Mouse (Mus musculus) liver, embryonic 13.5 days (tissue): Measurements from ENCODE around the gene Dbp. TPM values are rescaled to one million over a fixed set of nuclear protein-coding genes. Genes with fewer than 3 reads are reported as not detected.

Experiments used
- ATAC-seq: fragments of 200-750 bp; cut with Nextera tagmentation; 2 replicates; pipeline ENCODE4 v1.8.0; 2017; ENCODE audit warnings: low read depth, mild to moderate bottlenecking, moderate number of reproducible peaks, moderate library complexity
- DNase-seq: peaks from one replicate; pipeline ENCODE4 v3.0.0; 2022
- H3K27ac ChIP-seq: fragments of 300-500 bp; sonication (generic); 2 replicates; pipeline ENCODE4 v1.5.1; 2015; ENCODE audit warnings: moderate library complexity, mild to moderate bottlenecking, inconsistent platforms
- H3K27me3 ChIP-seq: fragments of 300-500 bp; sonication (generic); 2 replicates; pipeline ENCODE4 v1.6.1; 2015; ENCODE audit warnings: mild to moderate bottlenecking, inconsistent platforms
- H3K36me3 ChIP-seq: fragments of 300-500 bp; sonication (generic); 2 replicates; pipeline ENCODE4 v1.6.1; 2015; ENCODE audit warnings: mild to moderate bottlenecking, inconsistent platforms
- H3K4me1 ChIP-seq: fragments of 300-500 bp; sonication (generic); replicated peaks from 2 replicates; pipeline ENCODE4 v1.6.1; 2015; ENCODE audit warnings: inconsistent platforms
- H3K4me2 ChIP-seq: fragments of 300-500 bp; sonication (generic); 2 replicates; pipeline ENCODE4 v1.6.1; 2015; ENCODE audit warnings: inconsistent platforms, mild to moderate bottlenecking, moderate library complexity
- H3K4me3 ChIP-seq: fragments of 300-500 bp; sonication (generic); replicated peaks from 2 replicates; pipeline ENCODE4 v1.5.1; 2015; ENCODE audit warnings: mild to moderate bottlenecking, inconsistent platforms
- H3K9ac ChIP-seq: fragments of 300-500 bp; sonication (generic); 2 replicates; pipeline ENCODE4 v1.6.1; 2015; ENCODE audit warnings: mild to moderate bottlenecking, inconsistent platforms
- H3K9me3 ChIP-seq: fragments of 300-500 bp; sonication (generic); replicated peaks from 2 replicates; pipeline ENCODE4 v1.6.1; 2016; ENCODE audit warnings: inconsistent platforms
- WGBS: fragments of 180-500 bp; shearing (Covaris S2); methylation state at CpG from one replicate; pipeline ENCODE4 v1.1.7; 2015; ENCODE audit not compliant: insufficient replicate concordance; 5-methylcytosine and 5-hydroxymethylcytosine counted together
- polyA plus RNA-seq: library from polyadenylated mRNA; unstranded; fragments of >200 nt; fragmentation: Nextera tagmentation; extraction: Ambion mirVana; gene quantifications from 2 replicates; pipeline ENCODE4 v1.2.1, GENCODE M21; 2015

Dbp gene
- polyA plus RNA-seq, 1 experiment from 2014 or later = 0.43 TPM

GRCm38 (mm10) chr7:45697894-45698293 lies 7.0 kb upstream of the Dbp start:
- peaks cover 48% of the 10 kb centered on the region for H3K27me3 ChIP-seq
- DNase-seq (no peak), ATAC-seq (no peak)
- H3K4me1 ChIP-seq = peaks cover 10% of the 10 kb centered on the region
- no peak overlapping the region for H3K27ac ChIP-seq
- 53% methylated on average over 7 of the region's 7 CpGs for WGBS
- H3K9me3 ChIP-seq = no peaks in the 10 kb centered on the region
- no peak overlapping the region for H3K9ac ChIP-seq
- H3K4me2 ChIP-seq = no peak overlapping the region
- no peak overlapping the region for H3K4me3 ChIP-seq
- no peaks in the 10 kb centered on the region for H3K36me3 ChIP-seq

- H3K4me3 ChIP-seq = peak within 1 kb of the TSS; percentile 28
- H3K36me3 ChIP-seq = no peaks in the 10 kb centered on the region
- no peak for ATAC-seq
- peaks cover 50% of the 10 kb centered on the region for H3K27me3 ChIP-seq
- H3K9me3 ChIP-seq = no peaks in the 10 kb centered on the region
- DNase-seq = no peak
- no peak within 1 kb of the TSS for H3K9ac ChIP-seq
- peaks cover 24% of the 10 kb centered on the region for H3K4me1 ChIP-seq
- no peak within 1 kb of the TSS for H3K27ac ChIP-seq
- H3K4me2 ChIP-seq = peak within 1 kb of the TSS; percentile 38
- 5% methylated on average over 36 of the region's 36 CpGs for WGBS
Observed at GRCm38 (mm10) chr7:45699523-45700141, 5.3 kb upstream of the Dbp start, which contains the start of gene Car11. Car11 (plus strand) TSS chr7:45699843.

GRCm38 (mm10) chr7:45700301-45701015 lies 4.4 kb upstream of the Dbp start:
- Histone ChIP-seq H3K4me3 (peak overlapping the region; percentile 28), H3K9ac (no peak overlapping the region), H3K27me3 (peaks cover 50% of the 10 kb centered on the region), H3K4me1 (peaks cover 32% of the 10 kb centered on the region), H3K36me3 (no peaks in the 10 kb centered on the region), H3K27ac (no peak overlapping the region), H3K9me3 (no peaks in the 10 kb centered on the region), H3K4me2 (peak overlapping the region; percentile 38)
- ATAC-seq = no peak
- 3% methylated on average over 20 of the region's 20 CpGs for WGBS
- DNase-seq = peak; percentile 44

GRCm38 (mm10) chr7:45701072-45701471 lies 3.8 kb upstream of the Dbp start:
- ATAC-seq = no peak
- Histone ChIP-seq H3K9me3 (no peaks in the 10 kb centered on the region), H3K36me3 (no peaks in the 10 kb centered on the region), H3K4me2 (no peak overlapping the region), H3K9ac (no peak overlapping the region), H3K4me1 (peaks cover 38% of the 10 kb centered on the region), H3K4me3 (no peak overlapping the region), H3K27ac (no peak overlapping the region), H3K27me3 (peaks cover 50% of the 10 kb centered on the region)
- no peak for DNase-seq
- 31% methylated on average over 11 of the region's 11 CpGs for WGBS

- H3K4me3 ChIP-seq = no peak overlapping the region
- 74% methylated on average over 11 of the region's 11 CpGs for WGBS
- ATAC-seq = no peak
- no peaks in the 10 kb centered on the region for H3K36me3 ChIP-seq
- DNase-seq = no peak
- H3K27ac ChIP-seq = no peak overlapping the region
- no peak overlapping the region for H3K9ac ChIP-seq
- H3K4me1 ChIP-seq = peaks cover 43% of the 10 kb centered on the region
- H3K4me2 ChIP-seq = no peak overlapping the region
- H3K27me3 ChIP-seq = peaks cover 50% of the 10 kb centered on the region
- H3K9me3 ChIP-seq = no peaks in the 10 kb centered on the region
Observed at GRCm38 (mm10) chr7:45701607-45702006, 3.3 kb upstream of the Dbp start.

GRCm38 (mm10) chr7:45702316-45702715 lies 2.6 kb upstream of the Dbp start:
- ATAC-seq = no peak
- Histone ChIP-seq H3K36me3 (no peaks in the 10 kb centered on the region), H3K27ac (no peak overlapping the region), H3K27me3 (peaks cover 50% of the 10 kb centered on the region), H3K9ac (no peak overlapping the region), H3K4me3 (no peak overlapping the region), H3K4me1 (peaks cover 51% of the 10 kb centered on the region), H3K4me2 (no peak overlapping the region), H3K9me3 (no peaks in the 10 kb centered on the region)
- WGBS = 77% methylated on average over 11 of the region's 11 CpGs
- no peak for DNase-seq

GRCm38 (mm10) chr7:45702809-45703520 lies 1.9 kb upstream of the Dbp start:
- Histone ChIP-seq H3K9ac (no peak overlapping the region), H3K4me2 (no peak overlapping the region), H3K4me1 (peaks cover 57% of the 10 kb centered on the region), H3K4me3 (no peak overlapping the region), H3K27me3 (peaks cover 47% of the 10 kb centered on the region), H3K9me3 (no peaks in the 10 kb centered on the region), H3K36me3 (no peaks in the 10 kb centered on the region), H3K27ac (no peak overlapping the region)
- DNase-seq (no peak), ATAC-seq (no peak)
- WGBS = 80% methylated on average over 17 of the region's 17 CpGs

- Histone ChIP-seq H3K4me2 (peak overlapping the region; percentile 99), H3K27me3 (peaks cover 41% of the 10 kb centered on the region), H3K9me3 (no peaks in the 10 kb centered on the region), H3K9ac (peak overlapping the region; percentile 48; the same call in 1 of the 2 replicates), H3K36me3 (no peaks in the 10 kb centered on the region), H3K4me1 (peaks cover 63% of the 10 kb centered on the region), H3K4me3 (peak overlapping the region; percentile 70; the same call in 1 of the 2 replicates), H3K27ac (peak overlapping the region; percentile 69)
- DNase-seq (no peak), ATAC-seq (no peak)
- 45% methylated on average over 12 of the region's 12 CpGs for WGBS
Observed at GRCm38 (mm10) chr7:45703521-45704033, 1.3 kb upstream of the Dbp start.

- no peaks in the 10 kb centered on the region for H3K36me3 ChIP-seq
- no peaks in the 10 kb centered on the region for H3K9me3 ChIP-seq
- under 1% methylated on average over 13 of the region's 13 CpGs for WGBS
- H3K4me2 ChIP-seq = peak overlapping the region; percentile 99
- H3K4me1 ChIP-seq = peaks cover 68% of the 10 kb centered on the region
- ATAC-seq (peak; percentile 37), DNase-seq (no peak)
- H3K27ac ChIP-seq = peak overlapping the region; percentile 69
- peak overlapping the region; percentile 48 for H3K9ac ChIP-seq
- peaks cover 36% of the 10 kb centered on the region for H3K27me3 ChIP-seq
- H3K4me3 ChIP-seq = peak overlapping the region; percentile 70
Observed at GRCm38 (mm10) chr7:45704046-45704559, 785 bp upstream of the Dbp start.

GRCm38 (mm10) chr7:45705443-45705864 lies 566 bp downstream of the Dbp start:
- Histone ChIP-seq H3K36me3 (peaks cover 8% of the 10 kb centered on the region), H3K4me3 (peak overlapping the region; percentile 70), H3K4me1 (peaks cover 61% of the 10 kb centered on the region), H3K27ac (peak overlapping the region; percentile 67), H3K27me3 (peaks cover 22% of the 10 kb centered on the region), H3K9ac (peak overlapping the region; percentile 81), H3K4me2 (peak overlapping the region; percentile 99), H3K9me3 (no peaks in the 10 kb centered on the region)
- ATAC-seq (no peak), DNase-seq (no peak)
- WGBS = under 1% methylated on average over 21 of the region's 21 CpGs

- Histone ChIP-seq H3K9me3 (no peaks in the 10 kb centered on the region), H3K27ac (peak overlapping the region; percentile 77), H3K4me3 (peak overlapping the region; percentile 70), H3K36me3 (peaks cover 13% of the 10 kb centered on the region), H3K4me2 (peak overlapping the region; percentile 99), H3K27me3 (peaks cover 18% of the 10 kb centered on the region), H3K4me1 (peaks cover 58% of the 10 kb centered on the region), H3K9ac (peak overlapping the region; percentile 81)
- WGBS = under 1% methylated on average over 7 of the region's 7 CpGs
- ATAC-seq (no peak), DNase-seq (peak; percentile 52)
Observed at GRCm38 (mm10) chr7:45705873-45706281, 989 bp downstream of the Dbp start.
